ENCODE assay signal across 11 mouse cellular contexts in the genomic region with DNA sequence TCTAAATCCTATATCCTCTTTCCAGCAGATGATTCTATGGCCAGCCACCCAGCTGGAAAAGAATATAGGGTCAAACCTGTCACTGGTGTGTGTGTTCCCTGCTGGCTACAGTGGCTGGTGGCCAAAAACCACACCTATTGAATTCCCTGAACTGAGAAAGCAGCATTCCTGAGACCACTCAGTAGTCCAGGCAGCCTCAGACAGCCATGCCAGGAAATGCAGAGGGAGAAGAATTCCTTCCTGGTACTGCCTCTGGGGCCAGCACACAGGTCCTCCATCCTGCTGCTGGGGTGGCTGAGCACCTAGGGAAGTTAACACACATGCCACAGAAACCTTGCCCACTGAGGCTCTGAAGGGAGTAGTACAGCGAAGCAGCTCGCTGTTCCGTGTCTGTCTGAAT. TPM values are rescaled to one million over a fixed set of nuclear protein-coding genes. Genes with fewer than 3 reads are reported as not detected.
DNase-seq lines count a peak whose midpoint lies in the region; ATAC-seq and TF ChIP-seq lines count a peak whose summit lies in the region.
"Had no signal": no experiment of that assay in that cellular context is flagged by ENCODE, and none has a peak within 500 bp of the region (broad histone marks: within the 10 kb centered on the region; RNA-seq: fewer than 3 reads in every experiment).

No protein-coding gene starts in this region.

- no peaks in the 10 kb centered on the region for H3K27me3 ChIP-seq in limb, embryonic 10.5 days (ENCODE audit: low read depth, poor library complexity, severe bottlenecking)
- no peaks in the 10 kb centered on the region for H3K27me3 ChIP-seq in stomach, embryonic 15.5 days (replicated peaks)
- H3K27me3 ChIP-seq: neural tube, embryonic 15.5 days had no signal

- ATAC-seq in stomach, embryonic 15.5 days (ENCODE audit: insufficient read depth, low FRiP score, low read depth) = no peak
- ATAC-seq in frontal cortex, adult (ENCODE audit: low TSS enrichment) = no peak
- ATAC-seq: midbrain, embryonic 16.5 days had no signal

- TF ChIP-seq POLR2A in embryonic fibroblast, embryonic 13.5 days (IDR thresholded peaks at IDR 0.05; ENCODE audit: low read depth, low read length) = no peak

- H3K4me1 ChIP-seq in embryonic fibroblast, embryonic 13.5 days (ENCODE audit: control insufficient read depth, insufficient read depth, low read length) = peaks cover 35% of the 10 kb centered on the region
- H3K4me1 ChIP-seq in limb, embryonic 10.5 days = peaks cover 14% of the 10 kb centered on the region
- H3K4me1 ChIP-seq in stomach, embryonic 15.5 days = peaks cover 18% of the 10 kb centered on the region

- no peak overlapping the region for H3K4me3 ChIP-seq in embryonic fibroblast, embryonic 13.5 days (ENCODE audit: insufficient read depth, low read length)
- no peak overlapping the region for H3K4me3 ChIP-seq in limb, embryonic 10.5 days
- H3K4me3 ChIP-seq in stomach, embryonic 15.5 days (replicated peaks) = no peak overlapping the region
- H3K4me3 ChIP-seq: neural tube, embryonic 15.5 days had no signal

- H3K9me3 ChIP-seq in limb, embryonic 10.5 days (replicated peaks) = no peaks in the 10 kb centered on the region
- no peaks in the 10 kb centered on the region for H3K9me3 ChIP-seq in stomach, embryonic 15.5 days
- H3K9me3 ChIP-seq: G1E; neural tube, embryonic 15.5 days had no signal

- WGBS in limb, embryonic 10.5 days = 85% methylated on average over 3 of the region's 3 CpGs
- WGBS in stomach, embryonic 15.5 days = 74% methylated on average over 3 of the region's 3 CpGs

- no peak overlapping the region for H3K4me2 ChIP-seq in stomach, embryonic 15.5 days
- H3K4me2 ChIP-seq: neural tube, embryonic 15.5 days had no signal

- peak; percentile 54 to 62 for DNase-seq in lung, adult 18-20 months
- no peak for DNase-seq in lung, postnatal 14 days
- no peak for DNase-seq in limb, embryonic 10.5 days (ENCODE audit: low spot score)
- DNase-seq in adrenal gland, postnatal 14 days = no peak
- DNase-seq: gastrocnemius, postnatal 36 days had no signal

- peak overlapping the region; percentile 25 for H3K27ac ChIP-seq in embryonic fibroblast, embryonic 13.5 days (ENCODE audit: insufficient read depth, low read length)
- 0 out of 2 replicates have a peak overlapping the region, but pooled peaks have one; percentile 8 for H3K27ac ChIP-seq in limb, embryonic 10.5 days
- peak overlapping the region; percentile 16; the same call in 1 of the 2 replicates for H3K27ac ChIP-seq in stomach, embryonic 15.5 days
- H3K27ac ChIP-seq: neural tube, embryonic 15.5 days had no signal

- no peak overlapping the region for H3K9ac ChIP-seq in stomach, embryonic 15.5 days
- H3K9ac ChIP-seq: neural tube, embryonic 15.5 days had no signal

- H3K36me3 ChIP-seq in limb, embryonic 10.5 days = no peaks in the 10 kb centered on the region
- no peaks in the 10 kb centered on the region for H3K36me3 ChIP-seq in stomach, embryonic 15.5 days
- H3K36me3 ChIP-seq: G1E; neural tube, embryonic 15.5 days had no signal

- TF ChIP-seq CTCF in embryonic fibroblast, embryonic 13.5 days (IDR thresholded peaks at IDR 0.05; ENCODE audit: borderline replicate concordance, insufficient read depth, low read length) = no peak

RNA-seq across cellular contexts. Expression of gene Amotl2, which starts 50.3 kb away (rescaled TPM):
- 135 and 188 TPM in 2 replicates for polyA plus RNA-seq in embryonic fibroblast, embryonic 13.5 days (2011; ENCODE audit: insufficient read length, low read depth, missing spikeins)
- 41.6 and 49.1 TPM in 2 replicates for polyA plus RNA-seq in limb, embryonic 10.5 days (2016; fragmentation: Nextera tagmentation; extraction: Ambion mirVana)
- 35.3 and 37.7 TPM in 2 replicates for polyA plus RNA-seq in stomach, embryonic 15.5 days (2015; fragmentation: Nextera tagmentation; extraction: Ambion mirVana)
- 160 and 219 TPM in 2 replicates for total RNA-seq in adrenal gland, postnatal 14 days (2021)
- polyA plus RNA-seq: G1E had no signal

Comparison
In these comparisons a context has a peak if more than half of its experiments do, and no peak if none do; other contexts are left out.
1. DNase-seq: peak in lung, adult 18-20 months (2 of 2); none in lung, postnatal 14 days (single experiment), limb, embryonic 10.5 days (single experiment) and adrenal gland, postnatal 14 days (single experiment).
2. Peak in every context shown above with its lines, with median percentiles within 50 percentile points of each other: H3K27ac ChIP-seq.